Mouse (Mus musculus) mature B cell (primary cell): ENCODE data around the gene Commd1.

Source experiments
- in situ Hi-C: fragments of 300-500 bp; cut with MboI; formaldehyde crosslinking; loops from 2 replicates; pipeline ENCODE4 v1.14.3; 2019

The Commd1 gene

GRCm38 (mm10) chr11:22981984-22982757 lies at the start of gene Commd1, which contains the start of gene Gm28048:
Gene Commd1, minus strand, starts transcription at chr11:22982382.
Gene Gm28048, minus strand, starts transcription at chr11:22982090.
- in situ Hi-C loops = no loop called here

GRCm38 (mm10) chr11:23029399-23029798 lies 47.2 kb upstream of the Commd1 start:
- in situ Hi-C loops = no loop called here

- in situ Hi-C loops = no loop called here
Observed at GRCm38 (mm10) chr11:23028957-23029356, 46.8 kb upstream of the Commd1 start.

- in situ Hi-C loops = no loop called here
Observed at GRCm38 (mm10) chr11:23024169-23024568, 42.0 kb upstream of the Commd1 start.

GRCm38 (mm10) chr11:23023155-23023554 lies 41.0 kb upstream of the Commd1 start:
- in situ Hi-C loops = no loop called here

GRCm38 (mm10) chr11:23020841-23021240 lies 38.7 kb upstream of the Commd1 start:
- in situ Hi-C loops = no loop called here

- in situ Hi-C loops = no loop called here
Observed at GRCm38 (mm10) chr11:23020116-23020770, 38.1 kb upstream of the Commd1 start.

- in situ Hi-C loops = no loop called here
Observed at GRCm38 (mm10) chr11:23017943-23018342, 35.8 kb upstream of the Commd1 start.

GRCm38 (mm10) chr11:23014996-23015395 lies 32.8 kb upstream of the Commd1 start:
- in situ Hi-C loops = no loop called here

GRCm38 (mm10) chr11:23013580-23014294 lies 31.6 kb upstream of the Commd1 start:
- in situ Hi-C loops = no loop called here

- in situ Hi-C loops = no loop called here
Observed at GRCm38 (mm10) chr11:23013096-23013495, 30.9 kb upstream of the Commd1 start.

GRCm38 (mm10) chr11:23008824-23009200 lies 26.6 kb upstream of the Commd1 start:
- in situ Hi-C loops = loop anchor here (10.0 kb wide), 1 partner anchor 256 kb away; no protein-coding TSS in a partner anchor

- in situ Hi-C loops = loop anchor here (10.0 kb wide), 1 partner anchor 256 kb away; no protein-coding TSS in a partner anchor
Observed at GRCm38 (mm10) chr11:23008181-23008823, 26.1 kb upstream of the Commd1 start.

GRCm38 (mm10) chr11:23007481-23008180 lies 25.4 kb upstream of the Commd1 start, which contains the start of gene Fam161a:
Gene Fam161a, plus strand, starts transcription at chr11:23007531.
- in situ Hi-C loops = loop anchor here (10.0 kb wide), 1 partner anchor 257 kb away; no protein-coding TSS in a partner anchor

GRCm38 (mm10) chr11:23007166-23007480 lies 24.9 kb upstream of the Commd1 start:
- in situ Hi-C loops = loop anchor here (10.0 kb wide), 1 partner anchor 258 kb away; no protein-coding TSS in a partner anchor

GRCm38 (mm10) chr11:23005276-23005675 lies 23.1 kb upstream of the Commd1 start:
- in situ Hi-C loops = loop anchor here (10.0 kb wide), 1 partner anchor 260 kb away; no protein-coding TSS in a partner anchor

- in situ Hi-C loops = no loop called here
Observed at GRCm38 (mm10) chr11:22998308-22998707, 16.1 kb upstream of the Commd1 start.

GRCm38 (mm10) chr11:22995461-22995860 lies 13.3 kb upstream of the Commd1 start:
- in situ Hi-C loops = no loop called here

- in situ Hi-C loops = no loop called here
Observed at GRCm38 (mm10) chr11:22994271-22994670, 12.1 kb upstream of the Commd1 start.

GRCm38 (mm10) chr11:22991218-22991835 lies 9.1 kb upstream of the Commd1 start:
- in situ Hi-C loops = no loop called here
